Mouse (Mus musculus): ENCODE data around the gene Hsd11b2.

Hsd11b2 gene

DNA sequence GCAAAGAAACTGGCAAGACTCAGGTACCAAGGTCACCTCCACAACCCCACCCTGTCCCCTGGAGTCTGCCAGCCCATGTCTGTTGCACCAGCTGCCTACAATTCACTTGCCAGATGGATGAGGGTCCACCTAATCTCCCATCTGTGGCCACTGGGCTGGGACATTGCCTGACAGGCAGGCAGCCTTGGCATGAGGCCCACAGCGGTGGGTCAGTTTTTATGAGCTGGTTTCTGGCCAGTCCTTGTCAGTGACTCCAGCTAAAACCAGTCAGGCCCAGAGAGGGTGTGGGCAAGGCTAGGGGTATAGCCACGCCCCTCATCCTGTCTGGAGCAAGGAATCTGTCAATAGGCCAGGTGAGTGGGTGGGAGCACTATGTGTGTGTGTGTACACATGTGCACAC lies 8.6 kb downstream of the Hsd11b2 start:
- no peak for DNase-seq (ENCODE audit: low spot score in 2 of 2)

DNA sequence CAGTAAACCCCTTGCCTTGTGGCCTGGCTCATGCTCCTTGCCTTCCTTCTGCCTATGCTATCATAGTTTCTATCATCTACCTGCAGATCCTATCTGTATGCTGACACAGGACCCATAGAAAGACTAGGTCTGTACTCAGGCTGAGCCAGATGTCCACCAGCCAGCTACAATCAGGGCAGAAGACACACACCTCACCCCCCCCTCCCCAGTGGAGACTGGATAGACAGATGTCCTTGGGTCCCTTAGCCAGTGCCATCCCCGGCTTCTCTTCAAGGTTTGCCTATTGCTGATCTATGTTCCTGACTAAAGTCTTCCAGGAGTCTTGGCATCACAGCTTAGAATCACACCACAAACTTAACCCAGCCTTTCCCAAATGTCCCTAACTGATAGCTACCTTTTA lies 9.7 kb downstream of the Hsd11b2 start:
- DNase-seq (ENCODE audit: low spot score in 2 of 2) = no peak

DNA sequence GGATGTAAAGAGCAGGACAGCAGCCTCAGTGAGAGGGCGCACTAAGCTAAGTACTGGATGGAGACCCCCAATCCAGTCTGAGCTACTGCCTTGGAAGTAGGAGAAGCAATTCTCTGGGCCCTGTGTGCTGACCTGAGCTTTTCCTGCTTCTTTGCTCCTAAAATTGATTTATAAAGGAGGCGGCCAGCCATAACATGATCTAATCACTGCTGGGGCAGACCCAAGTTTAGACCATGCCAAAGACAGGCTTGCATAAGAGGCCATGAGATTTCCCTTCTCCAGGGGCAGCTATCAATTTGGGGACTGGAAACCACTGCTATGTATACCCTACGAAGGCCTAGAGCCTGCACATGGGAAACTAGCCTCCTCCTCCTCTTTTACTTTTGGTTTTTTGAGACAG lies 10.7 kb downstream of the Hsd11b2 start:
- DNase-seq (ENCODE audit: low spot score in 2 of 2) = no peak

DNA sequence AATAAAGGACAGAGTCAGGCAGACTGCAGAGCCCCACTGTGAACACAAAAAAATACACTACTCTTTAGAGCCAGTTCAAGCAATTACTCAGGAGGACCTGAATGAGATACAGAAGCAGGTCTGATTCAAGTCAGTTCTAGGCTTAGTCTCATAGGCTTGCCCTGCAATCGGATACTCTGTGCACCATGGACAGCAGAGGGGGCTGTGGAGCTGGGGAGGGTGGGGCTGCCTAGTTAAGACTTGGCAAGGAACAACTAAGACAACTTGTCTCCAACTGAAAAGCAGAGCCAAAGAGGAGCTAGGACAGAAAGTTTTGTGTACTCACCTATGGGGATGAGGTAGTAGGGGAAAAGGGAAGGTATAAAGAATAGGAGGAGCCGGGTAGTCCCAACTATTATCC lies 13.2 kb downstream of the Hsd11b2 start:
- no peak for DNase-seq (ENCODE audit: low spot score in 2 of 2)

DNA sequence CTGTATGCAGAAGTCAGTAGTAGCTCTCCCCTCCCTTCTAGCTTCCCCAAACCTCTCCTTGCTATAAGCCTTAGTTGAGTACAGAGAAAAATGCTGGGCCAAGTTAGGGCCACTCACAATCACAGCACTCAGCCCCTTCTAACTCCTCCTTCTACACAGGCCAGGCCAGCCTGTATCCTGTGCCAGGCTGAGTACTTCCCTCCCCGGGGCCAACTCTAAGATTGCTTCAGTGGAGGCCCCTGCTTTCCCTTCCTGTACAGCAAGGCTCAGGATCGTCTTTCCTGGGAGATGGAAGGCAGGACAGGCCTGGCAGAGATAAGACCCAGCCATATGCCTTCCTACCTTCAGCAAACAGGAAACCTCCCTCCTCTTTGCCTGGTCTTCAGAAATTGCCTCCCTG lies 14.9 kb downstream of the Hsd11b2 start:
- DNase-seq (ENCODE audit: low spot score in 2 of 2) = no peak

DNA sequence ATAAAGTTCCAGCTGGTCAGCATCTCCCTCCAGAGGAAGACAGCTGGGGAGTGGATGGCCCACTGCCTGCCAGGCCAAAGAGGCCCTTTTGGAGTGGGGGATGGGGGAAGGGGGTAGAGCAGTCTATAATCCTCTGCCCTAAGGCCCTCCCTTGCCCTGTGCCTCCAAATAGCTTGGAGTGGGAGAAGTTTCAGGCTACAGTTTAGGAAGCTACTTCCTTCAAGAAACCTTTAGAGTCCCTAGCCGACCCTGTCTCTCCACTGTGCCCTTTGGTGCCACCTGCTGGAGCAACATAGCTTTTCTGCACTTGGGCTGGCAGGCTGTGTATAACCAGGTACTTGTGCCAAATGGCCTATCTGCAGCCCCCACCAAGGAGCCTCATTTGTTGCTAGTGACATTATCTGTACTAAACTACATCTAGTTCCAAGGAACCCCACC lies 15.4 kb downstream of the Hsd11b2 start:
- peak; percentile 64 to 67 for DNase-seq (ENCODE audit: low spot score in 2 of 2)

DNA sequence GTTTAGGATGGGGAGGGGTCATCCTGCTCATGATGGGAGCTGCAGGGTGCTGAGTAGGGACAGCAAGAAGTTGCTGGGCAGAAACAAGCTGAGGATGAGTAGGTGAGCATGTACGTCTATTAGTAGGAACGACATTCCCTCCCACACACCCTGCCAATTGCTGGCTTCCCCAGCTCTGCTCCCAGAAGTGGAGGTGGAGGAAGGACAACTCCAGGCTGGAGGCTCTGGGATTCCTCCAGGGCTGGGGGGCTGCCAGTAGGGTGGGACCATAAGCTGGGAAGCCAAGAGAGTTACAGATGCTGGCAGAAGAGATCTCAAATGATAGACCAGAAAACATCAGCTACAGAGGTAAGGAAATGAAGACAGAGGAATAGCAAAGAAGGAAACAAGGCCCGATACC lies 18.0 kb downstream of the Hsd11b2 start:
- peak; percentile 56 to 64 for DNase-seq (ENCODE audit: low spot score in 2 of 2)

DNA sequence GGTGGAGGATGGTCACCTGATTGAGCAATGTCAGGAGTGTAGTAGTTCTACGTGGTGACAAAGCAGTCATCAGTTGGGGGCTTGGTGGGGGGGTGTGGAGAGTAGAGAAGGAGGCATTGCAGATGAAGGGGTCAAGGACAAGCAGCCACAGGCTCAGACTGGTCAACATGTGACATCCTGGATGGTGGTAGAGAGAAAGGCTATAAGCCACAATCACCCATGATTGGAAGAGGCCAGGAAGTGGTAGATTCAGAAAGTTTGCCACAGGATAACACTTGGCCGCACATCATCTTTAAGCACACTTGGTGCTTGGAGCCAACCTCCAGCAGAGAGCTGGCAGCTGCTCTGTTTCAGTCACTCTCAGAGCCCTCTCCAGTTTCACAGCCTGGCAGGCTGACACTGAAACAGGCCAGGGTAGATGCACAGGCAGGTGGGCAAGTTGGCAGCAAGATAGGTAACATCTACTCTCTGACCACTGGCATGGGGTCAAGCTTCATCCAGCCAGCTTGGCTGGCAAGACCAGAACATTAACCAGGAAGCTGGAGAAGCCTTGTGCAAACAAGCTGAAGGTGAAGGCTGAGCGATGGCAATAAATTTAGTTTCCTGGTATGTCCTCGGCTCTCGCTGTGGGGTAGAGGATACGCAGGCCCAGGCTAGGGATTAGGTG lies 18.6 kb downstream of the Hsd11b2 start:
- no peak for DNase-seq (ENCODE audit: low spot score in 2 of 2)

DNA sequence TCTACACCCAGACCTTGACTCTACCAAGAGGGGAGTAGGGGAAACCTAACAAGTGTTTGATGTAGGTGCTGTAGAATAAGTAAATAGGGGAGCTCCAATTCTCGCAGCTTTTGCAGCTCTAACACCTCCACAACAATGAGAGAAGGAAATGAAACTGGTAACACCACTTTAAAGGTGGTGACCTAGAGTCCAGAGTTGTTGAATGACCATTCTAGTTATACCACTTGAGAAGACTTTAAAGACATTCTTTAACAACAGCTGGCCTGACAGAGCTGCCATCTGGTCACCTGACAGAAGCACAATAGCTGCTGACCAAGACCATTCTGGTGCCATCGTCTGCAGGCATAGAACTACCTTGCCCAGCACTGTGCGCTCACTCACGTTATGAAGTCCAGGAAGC lies 20.4 kb downstream of the Hsd11b2 start:
- DNase-seq (ENCODE audit: low spot score in 2 of 2) = no peak

DNA sequence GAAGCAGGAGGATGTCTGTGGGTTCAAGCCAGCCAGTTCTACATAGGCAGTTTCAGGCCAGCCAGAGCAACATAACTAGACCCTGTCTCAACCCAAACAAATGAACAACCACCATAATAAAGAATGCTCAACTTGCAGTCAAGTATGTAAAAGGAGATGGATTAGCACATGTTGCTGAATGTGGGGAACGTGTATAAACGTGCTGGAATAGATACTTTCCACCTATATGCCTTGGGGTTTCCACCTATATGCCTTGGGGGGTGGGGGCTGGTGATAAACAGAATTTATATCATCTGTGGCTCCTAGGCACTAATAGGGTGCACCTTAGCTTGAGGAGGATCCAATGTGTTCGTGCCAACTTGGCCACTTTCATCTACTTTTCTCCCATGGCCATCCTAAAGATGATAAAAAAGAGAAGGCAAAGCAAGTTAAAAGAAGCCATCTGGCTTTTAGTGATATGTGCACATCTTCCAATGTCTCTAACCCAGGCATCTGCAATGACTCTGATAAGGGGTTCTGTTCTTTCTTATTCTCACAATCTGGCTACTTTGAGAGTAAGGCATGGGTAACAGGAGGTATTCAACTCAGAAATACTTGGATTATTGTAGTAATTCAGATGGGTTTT lies 23.6 kb downstream of the Hsd11b2 start:
- no peak for DNase-seq (ENCODE audit: low spot score in 2 of 2)

DNA sequence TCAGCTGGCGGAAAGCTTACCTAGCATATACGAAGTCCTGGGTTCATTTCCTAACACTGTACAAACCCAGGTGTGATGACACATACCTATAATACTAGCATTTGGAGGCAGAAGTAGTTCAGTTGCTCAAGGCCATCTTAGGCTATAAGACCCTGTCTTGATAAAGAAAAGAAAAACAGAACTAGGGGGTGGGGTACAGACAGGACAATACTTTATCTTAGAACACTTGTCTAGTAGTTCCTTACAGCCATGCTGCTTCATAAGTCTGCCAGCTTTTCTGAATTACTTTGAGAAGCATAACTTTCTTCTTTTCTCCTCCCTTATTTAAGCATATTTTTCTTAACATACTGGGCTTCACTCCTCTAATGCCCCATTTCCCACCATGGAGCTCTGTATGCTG lies 24.3 kb downstream of the Hsd11b2 start:
- no peak for DNase-seq (ENCODE audit: low spot score in 2 of 2)

DNA sequence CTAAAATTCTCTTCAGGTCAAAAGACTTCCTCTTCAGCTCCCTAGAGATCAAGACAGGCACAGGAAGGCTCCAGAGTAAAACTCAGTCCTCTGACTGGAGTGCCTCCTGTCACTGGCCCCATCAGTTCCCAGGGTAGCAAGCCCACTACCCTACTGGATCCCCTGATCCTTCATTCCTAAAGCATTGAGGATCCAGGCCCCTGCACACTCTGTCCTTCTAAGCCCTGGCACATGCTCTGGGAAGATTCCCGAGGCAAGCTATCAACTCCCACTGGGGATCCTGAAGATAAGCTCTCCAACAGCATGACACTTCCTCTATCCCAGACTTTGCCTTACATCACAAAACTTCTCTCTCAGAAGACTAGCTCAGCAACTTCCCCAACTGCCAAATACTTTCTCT lies 25.1 kb downstream of the Hsd11b2 start:
- no peak for DNase-seq (ENCODE audit: low spot score in 2 of 2)

DNA sequence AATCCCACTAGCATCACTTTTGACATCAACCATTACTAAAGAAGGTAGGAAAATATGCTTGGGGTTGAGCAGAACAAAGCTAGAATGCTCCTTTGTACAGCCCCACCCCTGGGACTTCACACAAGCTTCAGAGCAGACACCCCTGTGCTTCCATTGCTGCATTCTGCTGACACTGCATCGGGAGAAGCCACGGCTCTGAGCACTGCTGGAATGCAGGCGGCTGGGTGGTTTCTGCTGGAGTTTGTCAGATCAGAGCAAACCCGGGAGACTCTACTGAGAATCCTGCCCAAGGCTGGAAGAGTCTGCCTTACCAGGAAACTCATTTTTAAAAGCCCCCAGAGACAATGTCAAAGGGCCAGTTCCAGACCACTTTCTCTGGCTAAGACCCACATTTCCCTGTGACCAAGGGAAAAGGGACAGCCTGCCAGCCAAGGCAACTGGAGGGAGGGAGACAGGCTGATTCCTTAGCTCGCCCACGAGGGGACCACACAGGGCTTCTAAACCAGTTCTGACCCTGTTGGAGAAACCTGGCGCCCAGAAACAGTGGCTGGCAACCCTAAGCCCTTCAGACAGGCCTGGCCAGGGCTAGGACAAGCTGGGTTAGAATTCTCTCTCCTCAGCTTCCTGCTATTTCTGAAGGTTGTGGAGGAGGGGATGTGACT lies 26.1 kb downstream of the Hsd11b2 start:
- DNase-seq (ENCODE audit: low spot score in 2 of 2) = no peak

DNA sequence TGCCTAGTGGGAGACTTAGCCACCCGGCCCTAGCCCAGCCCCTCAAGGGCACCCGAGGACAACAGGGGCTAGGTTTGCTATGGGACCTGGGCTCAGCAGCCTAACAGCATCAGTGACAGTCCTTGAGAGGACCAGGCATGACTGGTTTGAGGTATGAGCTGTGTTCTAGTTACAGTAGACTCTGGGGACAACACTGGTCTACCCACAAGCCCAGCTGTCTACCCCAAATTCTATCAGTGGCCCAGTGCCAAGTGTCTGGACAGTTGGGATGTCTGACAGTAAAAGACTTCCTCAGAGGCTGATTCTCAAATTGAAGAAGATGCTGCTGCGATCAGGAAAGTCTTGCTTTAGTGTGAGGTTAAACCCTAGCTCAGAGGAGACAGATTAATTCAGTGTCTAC lies 26.7 kb downstream of the Hsd11b2 start:
- DNase-seq (ENCODE audit: low spot score in 2 of 2) = peak; percentile 47

DNA sequence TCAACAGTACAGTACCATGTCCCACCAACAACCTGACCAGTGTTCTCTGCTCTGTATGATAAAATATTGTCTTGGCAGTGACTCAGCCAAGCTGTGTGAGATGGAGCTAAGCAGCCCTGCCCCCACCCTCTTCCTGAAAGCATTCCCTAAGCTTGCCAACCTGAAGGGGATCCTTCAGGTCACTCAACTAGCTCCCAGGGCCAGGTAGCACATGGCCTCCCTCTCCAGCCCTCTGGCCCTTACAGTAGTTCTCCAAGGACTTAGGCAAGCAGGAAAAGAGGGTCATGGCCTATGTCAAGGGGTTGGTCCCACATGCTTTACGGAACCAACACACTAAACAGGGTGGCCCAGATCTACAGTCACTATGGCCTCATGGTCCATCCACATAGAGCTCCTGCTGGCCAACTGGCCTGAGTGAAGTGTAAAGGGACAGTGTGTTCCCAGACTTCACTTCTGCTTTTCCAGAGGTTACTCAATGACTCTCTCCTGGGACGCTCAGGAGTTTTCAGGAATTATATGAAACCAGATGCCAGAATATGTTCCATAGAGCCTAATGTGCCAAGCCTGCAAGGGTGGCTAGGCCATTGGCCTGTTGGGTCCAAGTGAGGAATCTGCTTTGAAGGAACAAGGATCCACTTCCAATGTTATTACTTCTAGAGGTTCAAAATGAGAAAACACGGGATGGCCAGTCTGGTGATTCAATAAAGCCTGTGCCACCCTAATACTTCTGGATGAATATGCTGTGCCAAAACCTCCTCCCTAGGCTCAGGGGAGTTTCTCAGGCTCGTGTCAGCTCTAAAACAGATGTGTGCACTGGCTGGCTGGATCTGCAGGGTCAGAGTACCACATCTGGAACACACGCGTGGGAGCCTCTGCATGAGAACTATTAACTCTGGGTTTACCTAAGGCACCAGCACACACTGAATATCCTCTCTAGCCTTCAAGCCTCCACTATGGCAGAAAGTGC lies 28.1 kb downstream of the Hsd11b2 start:
- no peak for DNase-seq (ENCODE audit: low spot score in 2 of 2)

DNA sequence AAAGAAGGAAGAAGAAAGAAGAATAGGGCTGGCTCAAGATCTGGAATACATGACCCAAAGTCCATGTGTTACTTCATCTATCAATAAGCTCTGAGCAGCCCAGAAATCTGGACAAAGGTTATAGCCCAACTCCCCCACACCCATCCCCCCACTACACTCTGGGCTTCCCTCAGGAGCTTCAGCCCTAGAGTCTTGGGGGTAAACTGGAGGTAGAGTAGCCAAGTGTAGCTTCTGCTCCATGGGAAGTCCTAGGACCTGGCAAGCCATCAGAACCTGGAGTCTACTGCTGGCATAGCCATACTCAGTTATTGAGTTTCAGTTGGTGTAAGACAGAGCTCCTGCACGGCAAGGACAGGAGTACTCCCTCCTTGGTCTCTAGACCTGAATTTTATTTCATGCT lies 31.0 kb downstream of the Hsd11b2 start:
- no peak for DNase-seq (ENCODE audit: low spot score in 2 of 2)

DNA sequence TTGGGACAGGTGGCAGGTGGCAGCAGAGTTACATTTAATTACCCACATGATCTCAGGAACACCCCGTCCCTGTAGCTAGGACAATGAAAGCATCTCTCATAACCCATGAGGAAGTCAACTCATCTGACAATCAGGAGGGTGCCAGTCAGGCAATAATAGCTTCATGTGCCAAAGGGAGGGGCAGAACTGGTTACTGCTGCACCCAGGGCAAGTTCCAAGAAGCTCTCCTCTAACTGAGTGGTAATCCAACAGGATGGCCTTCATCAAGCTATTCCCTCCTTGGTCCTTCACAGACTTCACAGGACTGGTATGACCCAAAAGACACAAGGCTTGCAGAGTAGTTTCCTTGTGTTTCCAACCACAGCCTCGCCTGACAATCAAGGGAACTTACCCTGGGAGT lies 31.5 kb downstream of the Hsd11b2 start:
- no peak for DNase-seq (ENCODE audit: low spot score in 2 of 2)

DNA sequence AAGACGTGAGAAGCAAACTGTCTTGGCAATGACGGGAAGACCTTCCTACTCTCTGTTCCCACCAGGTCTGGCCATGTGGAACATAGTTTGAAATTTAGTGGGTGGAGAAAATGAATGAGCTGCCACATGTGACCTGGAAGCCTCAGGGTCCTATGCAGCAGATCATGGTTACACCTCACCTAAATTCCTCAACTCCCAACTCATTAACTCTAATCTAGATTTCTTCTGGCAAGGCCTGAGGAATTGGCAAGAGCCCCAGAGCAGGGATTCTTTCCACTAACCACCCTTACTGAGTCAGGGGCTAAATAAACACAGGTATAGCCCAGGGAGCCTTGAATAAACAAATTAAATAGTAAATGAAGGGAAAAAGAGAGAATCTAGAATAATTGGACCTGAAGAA lies 33.5 kb downstream of the Hsd11b2 start:
- DNase-seq (ENCODE audit: low spot score in 2 of 2) = no peak

DNA sequence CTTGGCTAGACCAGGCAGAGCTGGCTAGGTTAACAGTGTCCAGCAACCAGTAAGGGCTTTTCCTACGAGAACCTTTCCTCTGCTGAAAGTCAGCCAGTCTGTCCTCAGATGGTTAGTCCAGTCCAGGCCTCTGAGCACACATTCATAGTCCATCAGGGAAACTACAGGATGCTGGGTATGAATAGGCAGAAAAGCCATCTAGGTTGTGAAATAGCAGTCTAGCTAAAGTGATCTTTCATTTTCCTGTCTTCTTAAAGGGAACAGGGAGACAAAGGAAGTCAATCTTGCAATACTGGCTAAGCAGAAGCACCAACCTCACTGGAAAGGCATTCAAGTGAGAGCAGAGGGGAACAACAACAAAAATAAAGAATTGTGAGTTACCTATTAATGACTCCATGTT lies 34.3 kb downstream of the Hsd11b2 start:
- DNase-seq (ENCODE audit: low spot score in 2 of 2) = no peak

DNA sequence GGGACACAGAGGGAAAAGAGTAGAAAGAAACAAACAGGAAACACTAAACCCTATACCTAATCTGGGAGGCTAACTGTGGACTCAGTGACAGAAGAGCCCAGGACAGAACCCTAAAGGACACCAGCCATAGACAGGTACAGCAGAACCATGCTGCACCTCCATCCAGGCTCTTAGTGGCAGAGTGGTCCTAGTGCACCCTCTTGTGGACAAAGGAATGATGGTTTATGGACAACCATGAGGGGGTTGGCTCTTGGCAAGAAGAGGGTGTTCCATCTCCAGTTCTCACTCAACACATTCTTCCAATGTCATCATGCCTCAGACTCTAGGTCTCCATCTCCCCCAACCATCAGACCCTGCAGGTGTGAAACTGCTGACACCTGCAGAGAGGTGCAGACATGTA lies 35.5 kb downstream of the Hsd11b2 start:
- peak; percentile 60 to 71 for DNase-seq (ENCODE audit: low spot score in 2 of 2)

DNA sequence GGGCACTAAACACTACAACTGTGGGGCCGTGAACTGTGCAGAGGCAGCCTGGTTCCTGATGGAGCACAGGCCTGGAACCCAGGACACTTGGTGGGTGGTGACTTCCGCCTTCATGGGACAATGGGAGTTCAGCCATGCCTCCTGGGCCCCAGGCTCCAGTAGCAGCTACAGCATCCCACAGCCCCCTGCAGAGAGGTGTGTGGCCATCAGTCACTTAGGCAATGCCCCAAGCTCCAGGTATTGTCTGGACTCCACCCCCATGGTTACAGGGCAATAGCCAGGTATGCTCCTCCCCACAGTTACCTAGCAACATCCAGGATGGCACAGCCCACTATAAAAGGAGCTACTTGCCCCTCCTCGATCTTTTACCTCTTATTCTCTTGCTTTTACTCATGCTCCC lies 36.7 kb downstream of the Hsd11b2 start:
- no peak for DNase-seq (ENCODE audit: low spot score in 2 of 2)

DNA sequence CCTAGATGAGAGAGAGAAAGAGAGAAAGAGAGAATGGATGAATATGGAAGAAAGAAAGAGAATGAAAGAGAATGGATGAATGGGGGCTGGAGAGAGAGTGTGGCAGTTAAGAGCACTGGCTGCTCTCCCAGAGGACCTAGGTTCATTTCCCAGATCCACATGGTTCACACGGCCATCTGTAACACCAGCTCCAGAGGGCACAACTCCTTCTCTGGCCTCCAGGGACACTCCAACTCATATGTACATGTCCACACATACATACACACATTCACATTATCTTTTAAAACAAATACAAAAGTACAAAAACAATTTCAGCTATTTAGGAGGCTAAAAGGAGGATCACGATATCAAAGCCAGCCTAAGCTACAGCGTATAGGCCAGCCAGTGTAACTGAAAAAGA lies 44.3 kb downstream of the Hsd11b2 start:
- no peak for DNase-seq (ENCODE audit: low spot score in 2 of 2)
